Mouse (Mus musculus) cerebellum, adult 2 months (tissue): ENCODE measurements around the gene Fam114a1. TPM values are rescaled to one million over a fixed set of nuclear protein-coding genes. Genes with fewer than 3 reads are reported as not detected.

Experiments used
- DNase-seq, 2 experiments: peaks; one replicate each; pipeline ENCODE4 v3.0.0; 2021
- H3K27ac ChIP-seq: fragments of 200-500 bp; 2 replicates; pipeline ENCODE4 v1.5.1; 2012; ENCODE audit warnings: low read length, control low read depth, inconsistent platforms; ENCODE audit not compliant: insufficient read depth
- H3K27me3 ChIP-seq: fragments of 200-500 bp; 2 replicates; pipeline ENCODE4 v1.6.1; 2012; ENCODE audit warnings: inconsistent platforms, mild to moderate bottlenecking, low read length, moderate library complexity; ENCODE audit not compliant: control insufficient read depth, insufficient read depth
- H3K4me1 ChIP-seq: fragments of 200-500 bp; 2 replicates; pipeline ENCODE4 v1.6.1; 2011; ENCODE audit warnings: low read length; ENCODE audit not compliant: control insufficient read depth, insufficient read depth
- H3K4me3 ChIP-seq: fragments of 200-500 bp; replicated peaks from 2 replicates; pipeline ENCODE3; 2011; ENCODE audit warnings: mild to moderate bottlenecking, low read depth, low read length, control low read depth; ENCODE audit not compliant: insufficient read depth
- CTCF ChIP-seq: fragments of 200-500 bp; IDR thresholded peaks from 2 replicates; pipeline ENCODE4 v1.5.1; 2011; ENCODE audit warnings: low read depth, mild to moderate bottlenecking, control low read depth, low read length, moderate library complexity, borderline replicate concordance; ENCODE audit not compliant: insufficient read depth
- POLR2A ChIP-seq: fragments of 200-500 bp; IDR thresholded peaks from 2 replicates; pipeline ENCODE4 v1.6.1; 2011; ENCODE audit warnings: low read length, control low read depth, borderline replicate concordance; ENCODE audit not compliant: insufficient read depth
- WGBS: fragments of 180-500 bp; shearing (Covaris S2); methylation state at CpG from one replicate; pipeline ENCODE4 v1.1.7; 2018; 5-methylcytosine and 5-hydroxymethylcytosine counted together
- polyA plus RNA-seq: library from polyadenylated mRNA; depleted of rRNA; stranded (reverse); fragments of >200 nt; gene quantifications from 2 replicates; pipeline ENCODE4 v1.2.3, GENCODE M21; 2012

Gene Fam114a1
- polyA plus RNA-seq, 1 experiment: 3.7 TPM

- H3K4me1 ChIP-seq: no peaks in the 10 kb centered on the region
- TF ChIP-seq POLR2A: no peak
- TF ChIP-seq CTCF: no peak
- H3K27ac ChIP-seq: no peak overlapping the region
- no peaks in the 10 kb centered on the region for H3K27me3 ChIP-seq
- DNase-seq: no peak
- 59% methylated on average over 8 of the region's 8 CpGs for WGBS
- H3K4me3 ChIP-seq: no peak overlapping the region
Observed at GRCm38 (mm10) chr5:64992540-64992939, 22.7 kb downstream of the Fam114a1 start.

- no peak for DNase-seq
- Histone ChIP-seq H3K27me3 (no peaks in the 10 kb centered on the region), H3K4me1 (no peaks in the 10 kb centered on the region), H3K4me3 (no peak overlapping the region), H3K27ac (no peak overlapping the region)
- WGBS: 94% methylated on average over 2 of the region's 2 CpGs
- no peak for TF ChIP-seq POLR2A
- TF ChIP-seq CTCF: no peak
Observed at GRCm38 (mm10) chr5:64995408-64995807, 25.5 kb downstream of the Fam114a1 start.

- H3K27me3 ChIP-seq: no peaks in the 10 kb centered on the region
- H3K27ac ChIP-seq: no peak overlapping the region
- 69% methylated on average over 10 of the region's 10 CpGs for WGBS
- DNase-seq: peak in 1 of 2 experiments; percentile 41
- TF ChIP-seq POLR2A (no peak), CTCF (peak; percentile 30; the same call in 1 of the 2 replicates)
- H3K4me1 ChIP-seq: no peaks in the 10 kb centered on the region
- H3K4me3 ChIP-seq: no peak overlapping the region
Observed at GRCm38 (mm10) chr5:65002940-65003824, 33.3 kb downstream of the Fam114a1 start.

- TF ChIP-seq POLR2A: no peak
- no peak for TF ChIP-seq CTCF
- Histone ChIP-seq H3K4me3 (no peak overlapping the region), H3K27ac (no peak overlapping the region), H3K27me3 (no peaks in the 10 kb centered on the region), H3K4me1 (no peaks in the 10 kb centered on the region)
- no peak for DNase-seq
- 84% methylated on average over 7 of the region's 7 CpGs for WGBS
Observed at GRCm38 (mm10) chr5:65003946-65004535, 34.2 kb downstream of the Fam114a1 start.

GRCm38 (mm10) chr5:65005251-65005650 lies 35.4 kb downstream of the Fam114a1 start:
- H3K27ac ChIP-seq: no peak overlapping the region
- no peak for DNase-seq
- WGBS: 92% methylated on average over 4 of the region's 4 CpGs
- no peaks in the 10 kb centered on the region for H3K27me3 ChIP-seq
- H3K4me3 ChIP-seq: no peak overlapping the region
- H3K4me1 ChIP-seq: no peaks in the 10 kb centered on the region
- TF ChIP-seq CTCF (no peak), POLR2A (no peak)

- Histone ChIP-seq H3K27me3 (no peaks in the 10 kb centered on the region), H3K4me1 (no peaks in the 10 kb centered on the region), H3K4me3 (no peak overlapping the region), H3K27ac (no peak overlapping the region)
- DNase-seq: no peak
- TF ChIP-seq POLR2A: no peak
- no peak for TF ChIP-seq CTCF
- WGBS: 49% methylated on average over 4 of the region's 4 CpGs
Observed at GRCm38 (mm10) chr5:65006011-65006491, 36.2 kb downstream of the Fam114a1 start.

- Histone ChIP-seq H3K27ac (no peak overlapping the region), H3K4me3 (no peak overlapping the region), H3K4me1 (no peaks in the 10 kb centered on the region), H3K27me3 (no peaks in the 10 kb centered on the region)
- no peak for DNase-seq
- 67% methylated on average over 7 of the region's 7 CpGs for WGBS
- TF ChIP-seq POLR2A (no peak), CTCF (no peak)
Observed at GRCm38 (mm10) chr5:65011901-65012573, 42.2 kb downstream of the Fam114a1 start.
